Mouse (Mus musculus) embryonic facial prominence, embryonic 10.5 days (tissue): Measurements from ENCODE around the gene Lsr. TPM values are rescaled to one million over a fixed set of nuclear protein-coding genes. Genes with fewer than 3 reads are reported as not detected.

ENCODE experiments used
- DNase-seq: peaks from one replicate; pipeline ENCODE4 v3.0.0-alpha.2; 2017; ENCODE audit warnings: low spot score
- H3K27ac ChIP-seq: fragments of 300-500 bp; sonication (generic); replicated peaks from 2 replicates; pipeline ENCODE4 v1.5.1; 2016; ENCODE audit warnings: mild to moderate bottlenecking
- H3K27me3 ChIP-seq: fragments of 300-500 bp; sonication (generic); replicated peaks from 2 replicates; pipeline ENCODE4 v1.6.1; 2016; ENCODE audit warnings: low read depth, mild to moderate bottlenecking; ENCODE audit not compliant: poor library complexity, severe bottlenecking
- H3K36me3 ChIP-seq: fragments of 300-500 bp; sonication (generic); replicated peaks from 2 replicates; pipeline ENCODE4 v1.6.1; 2016; ENCODE audit warnings: mild to moderate bottlenecking, moderate library complexity
- H3K4me1 ChIP-seq: fragments of 300-500 bp; sonication (generic); 2 replicates; pipeline ENCODE4 v1.6.1; 2016
- H3K4me3 ChIP-seq: fragments of 300-500 bp; sonication (generic); 2 replicates; pipeline ENCODE4 v1.5.1; 2016; ENCODE audit warnings: mild to moderate bottlenecking, moderate library complexity
- H3K9me3 ChIP-seq: fragments of 300-500 bp; sonication (generic); 2 replicates; pipeline ENCODE4 v1.6.1; 2016; ENCODE audit warnings: mild to moderate bottlenecking
- WGBS: fragments of 180-500 bp; shearing (Covaris S2); methylation state at CpG from one replicate; pipeline ENCODE4 v1.1.7; 2016; 5-methylcytosine and 5-hydroxymethylcytosine counted together
- polyA plus RNA-seq: library from polyadenylated mRNA; unstranded; fragments of >200 nt; fragmentation: Nextera tagmentation; extraction: Ambion mirVana; gene quantifications from 2 replicates; pipeline ENCODE4 v1.2.1, GENCODE M21; 2016

Lsr gene
- 33.1 and 33.4 TPM in 2 replicates for polyA plus RNA-seq

GRCm38 (mm10) chr7:30973251-30973500 is at the start of gene Lsr:
Gene Lsr (minus strand): TSS chr7:30973464.
- peak within 1 kb of the TSS; percentile 82 for H3K27ac ChIP-seq

GRCm38 (mm10) chr7:31017104-31017901 is 44.0 kb upstream of the Lsr start:
- Histone ChIP-seq H3K27me3 (no peaks in the 10 kb centered on the region), H3K9me3 (no peaks in the 10 kb centered on the region), H3K36me3 (no peaks in the 10 kb centered on the region), H3K4me1 (0 out of 2 replicates have a peak, but pooled peaks cover 4% of the 10 kb centered on the region), H3K27ac (no peak overlapping the region), H3K4me3 (no peak overlapping the region)
- WGBS, result 71% methylated on average over 10 of the region's 10 CpGs
- no peak for DNase-seq

More at GRCm38 (mm10) chr7:30973251-30973500, at the start of gene Lsr:
- peaks cover 21% of the 10 kb centered on the region for H3K4me1 ChIP-seq
- peak; percentile 72 for DNase-seq
- H3K36me3 ChIP-seq, result peaks cover 19% of the 10 kb centered on the region
- peaks cover 23% of the 10 kb centered on the region for H3K27me3 ChIP-seq
- no peaks in the 10 kb centered on the region for H3K9me3 ChIP-seq
- H3K4me3 ChIP-seq, result peak within 1 kb of the TSS; percentile 63
- under 1% methylated on average over 19 of the region's 19 CpGs for WGBS

GRCm38 (mm10) chr7:31012971-31013370 is 39.7 kb upstream of the Lsr start:
- no peaks in the 10 kb centered on the region for H3K9me3 ChIP-seq
- 90% methylated on average over 5 of the region's 5 CpGs for WGBS
- no peak for DNase-seq
- no peaks in the 10 kb centered on the region for H3K27me3 ChIP-seq
- H3K4me3 ChIP-seq, result no peak overlapping the region
- H3K4me1 ChIP-seq, result 0 out of 2 replicates have a peak, but pooled peaks cover 4% of the 10 kb centered on the region
- no peaks in the 10 kb centered on the region for H3K36me3 ChIP-seq
- no peak overlapping the region for H3K27ac ChIP-seq

GRCm38 (mm10) chr7:31008889-31009288 is 35.6 kb upstream of the Lsr start:
- Histone ChIP-seq H3K36me3 (no peaks in the 10 kb centered on the region), H3K4me1 (no peaks in the 10 kb centered on the region), H3K9me3 (no peaks in the 10 kb centered on the region), H3K27ac (no peak overlapping the region), H3K27me3 (no peaks in the 10 kb centered on the region), H3K4me3 (no peak overlapping the region)
- 78% methylated on average over 3 of the region's 3 CpGs for WGBS
- no peak for DNase-seq

- no peaks in the 10 kb centered on the region for H3K36me3 ChIP-seq
- no peaks in the 10 kb centered on the region for H3K4me1 ChIP-seq
- WGBS, result 61% methylated on average over 1 of the region's 1 CpGs
- no peak overlapping the region for H3K27ac ChIP-seq
- H3K27me3 ChIP-seq, result no peaks in the 10 kb centered on the region
- no peak for DNase-seq
- H3K9me3 ChIP-seq, result no peaks in the 10 kb centered on the region
- no peak overlapping the region for H3K4me3 ChIP-seq
Observed at GRCm38 (mm10) chr7:31008175-31008574, 34.9 kb upstream of the Lsr start.

- WGBS, result 88% methylated on average over 1 of the region's 1 CpGs
- H3K27ac ChIP-seq, result no peak overlapping the region
- no peaks in the 10 kb centered on the region for H3K9me3 ChIP-seq
- H3K4me1 ChIP-seq, result no peaks in the 10 kb centered on the region
- no peak for DNase-seq
- no peaks in the 10 kb centered on the region for H3K27me3 ChIP-seq
- no peaks in the 10 kb centered on the region for H3K36me3 ChIP-seq
- H3K4me3 ChIP-seq, result no peak overlapping the region
Observed at GRCm38 (mm10) chr7:31007775-31008174, 34.5 kb upstream of the Lsr start.

GRCm38 (mm10) chr7:31002650-31003049 is 29.4 kb upstream of the Lsr start:
- Histone ChIP-seq H3K9me3 (no peaks in the 10 kb centered on the region), H3K4me1 (peaks cover 3% of the 10 kb centered on the region), H3K4me3 (no peak overlapping the region), H3K27me3 (no peaks in the 10 kb centered on the region), H3K36me3 (no peaks in the 10 kb centered on the region), H3K27ac (no peak overlapping the region)
- no peak for DNase-seq
- WGBS, result 84% methylated on average over 8 of the region's 8 CpGs

GRCm38 (mm10) chr7:31000505-31001020 is 27.3 kb upstream of the Lsr start:
- WGBS, result 69% methylated on average over 7 of the region's 7 CpGs
- H3K27ac ChIP-seq, result no peak overlapping the region
- DNase-seq, result peak; percentile 16

GRCm38 (mm10) chr7:30996491-30996890 is 23.2 kb upstream of the Lsr start:
- no peak overlapping the region for H3K4me3 ChIP-seq
- H3K36me3 ChIP-seq, result no peaks in the 10 kb centered on the region
- no peak for DNase-seq
- WGBS, result 90% methylated on average over 2 of the region's 2 CpGs
- peaks cover 7% of the 10 kb centered on the region; the same call in 1 of the 2 replicates for H3K9me3 ChIP-seq
- no peak overlapping the region for H3K27ac ChIP-seq
- peaks cover 3% of the 10 kb centered on the region for H3K4me1 ChIP-seq
- no peaks in the 10 kb centered on the region for H3K27me3 ChIP-seq

More at GRCm38 (mm10) chr7:31000505-31001020, 27.3 kb upstream of the Lsr start:
- H3K36me3 ChIP-seq, result no peaks in the 10 kb centered on the region
- no peak overlapping the region for H3K4me3 ChIP-seq
- H3K27me3 ChIP-seq, result no peaks in the 10 kb centered on the region
- H3K4me1 ChIP-seq, result peaks cover 3% of the 10 kb centered on the region
- H3K9me3 ChIP-seq, result peaks cover 7% of the 10 kb centered on the region; the same call in 1 of the 2 replicates

- H3K4me3 ChIP-seq, result no peak overlapping the region
- H3K9me3 ChIP-seq, result peaks cover 7% of the 10 kb centered on the region; the same call in 1 of the 2 replicates
- H3K4me1 ChIP-seq, result no peaks in the 10 kb centered on the region
- no peak overlapping the region for H3K27ac ChIP-seq
- no peak for DNase-seq
- no peaks in the 10 kb centered on the region for H3K36me3 ChIP-seq
- 88% methylated on average over 5 of the region's 5 CpGs for WGBS
- no peaks in the 10 kb centered on the region for H3K27me3 ChIP-seq
Observed at GRCm38 (mm10) chr7:30993986-30994385, 20.7 kb upstream of the Lsr start.

GRCm38 (mm10) chr7:30992148-30992547 is 18.9 kb upstream of the Lsr start:
- H3K27ac ChIP-seq, result no peak overlapping the region
- WGBS, result 84% methylated on average over 5 of the region's 5 CpGs

GRCm38 (mm10) chr7:30988519-30989162 is 15.4 kb upstream of the Lsr start:
- H3K27ac ChIP-seq, result no peak overlapping the region
- DNase-seq, result no peak
- no peak overlapping the region for H3K4me3 ChIP-seq
- H3K4me1 ChIP-seq, result no peaks in the 10 kb centered on the region
- no peaks in the 10 kb centered on the region for H3K36me3 ChIP-seq
- WGBS, result 79% methylated on average over 4 of the region's 4 CpGs
- no peaks in the 10 kb centered on the region for H3K27me3 ChIP-seq
- no peaks in the 10 kb centered on the region for H3K9me3 ChIP-seq

More at GRCm38 (mm10) chr7:30992148-30992547, 18.9 kb upstream of the Lsr start:
- DNase-seq, result no peak
- Histone ChIP-seq H3K4me1 (no peaks in the 10 kb centered on the region), H3K4me3 (no peak overlapping the region), H3K27me3 (no peaks in the 10 kb centered on the region), H3K9me3 (peaks cover 7% of the 10 kb centered on the region; the same call in 1 of the 2 replicates), H3K36me3 (no peaks in the 10 kb centered on the region)

GRCm38 (mm10) chr7:30985357-30985756 is 12.1 kb upstream of the Lsr start:
- 86% methylated on average over 9 of the region's 9 CpGs for WGBS
- H3K4me3 ChIP-seq, result no peak overlapping the region
- H3K27me3 ChIP-seq, result no peaks in the 10 kb centered on the region
- no peak for DNase-seq
- no peak overlapping the region for H3K27ac ChIP-seq
- no peaks in the 10 kb centered on the region for H3K9me3 ChIP-seq
- H3K36me3 ChIP-seq, result no peaks in the 10 kb centered on the region
- no peaks in the 10 kb centered on the region for H3K4me1 ChIP-seq
